Mouse (Mus musculus) thymus, postnatal 36 days (tissue): Measurements from ENCODE around the gene Calm2.
A peak's percentile ranks its signal among the peaks of the same experiment; 100 is the strongest.

Source experiments
- DNase-seq, 2 experiments: peaks; one replicate each; pipeline ENCODE4 v3.0.0; 2022; ENCODE audit warnings: mixed read lengths in 2 of 2

Calm2 gene

GRCm38 (mm10) chr17:87458911-87459749 is 12.4 kb upstream of the Calm2 start:
- no peak for DNase-seq

GRCm38 (mm10) chr17:87457961-87458360 is 11.2 kb upstream of the Calm2 start:
- DNase-seq, result no peak

GRCm38 (mm10) chr17:87454121-87454520 is 7.4 kb upstream of the Calm2 start:
- no peak for DNase-seq

- no peak for DNase-seq
These were observed 6.6 kb upstream of the Calm2 start for GRCm38 (mm10) chr17:87453336-87453735.

- DNase-seq, result no peak
These were observed 2.1 kb upstream of the Calm2 start for GRCm38 (mm10) chr17:87448881-87449280.

GRCm38 (mm10) chr17:87448339-87448738 is 1.6 kb upstream of the Calm2 start:
- DNase-seq, result no peak

GRCm38 (mm10) chr17:87447612-87448200 is 971 bp upstream of the Calm2 start:
- no peak for DNase-seq

- DNase-seq, result peak; percentile 79 to 89
These were observed 593 bp downstream of the Calm2 start for GRCm38 (mm10) chr17:87445917-87446766.

GRCm38 (mm10) chr17:87445337-87445916 is 1.3 kb downstream of the Calm2 start:
- DNase-seq, result no peak

GRCm38 (mm10) chr17:87444763-87445162 is 2.0 kb downstream of the Calm2 start:
- DNase-seq, result no peak

- DNase-seq, result no peak
These were observed 5.2 kb downstream of the Calm2 start for GRCm38 (mm10) chr17:87441537-87441936.

- DNase-seq, result no peak
These were observed 7.3 kb downstream of the Calm2 start for GRCm38 (mm10) chr17:87439441-87439840.

- DNase-seq, result no peak
These were observed 12.8 kb downstream of the Calm2 start for GRCm38 (mm10) chr17:87433929-87434328.

- no peak for DNase-seq
These were observed 14.0 kb downstream of the Calm2 start for GRCm38 (mm10) chr17:87432743-87433142.

- DNase-seq, result no peak
These were observed 14.4 kb downstream of the Calm2 start for GRCm38 (mm10) chr17:87432314-87432713.

GRCm38 (mm10) chr17:87429431-87429830 is 17.3 kb downstream of the Calm2 start:
- no peak for DNase-seq

GRCm38 (mm10) chr17:87427511-87427910 is 19.2 kb downstream of the Calm2 start, which contains the start of gene Stpg4:
Gene Stpg4, minus strand, starts transcription at chr17:87427741.
- no peak for DNase-seq

- DNase-seq, result no peak
These were observed 28.7 kb downstream of the Calm2 start for GRCm38 (mm10) chr17:87418082-87418481.

- DNase-seq, result no peak
These were observed 40.1 kb downstream of the Calm2 start for GRCm38 (mm10) chr17:87406646-87407045.

GRCm38 (mm10) chr17:87405576-87405975 is 41.2 kb downstream of the Calm2 start:
- no peak for DNase-seq

GRCm38 (mm10) chr17:87403462-87403861 is 43.3 kb downstream of the Calm2 start:
- no peak for DNase-seq

- DNase-seq, result no peak
These were observed 44.3 kb downstream of the Calm2 start for GRCm38 (mm10) chr17:87402444-87402843.

GRCm38 (mm10) chr17:87397088-87397487 is 49.6 kb downstream of the Calm2 start:
- DNase-seq, result no peak
